Mouse (Mus musculus) hindbrain, postnatal 0 days (tissue): ENCODE measurements around the gene Susd1. TPM values are rescaled to one million over a fixed set of nuclear protein-coding genes. Genes with fewer than 3 reads are reported as not detected.

Source experiments
- ATAC-seq: fragments of 200-750 bp; cut with Nextera tagmentation; 2 replicates; pipeline ENCODE4 v1.8.0; 2017; ENCODE audit warnings: mild to moderate bottlenecking, moderate TSS enrichment, moderate library complexity
- DNase-seq: peaks from one replicate; pipeline ENCODE4 v3.0.0-alpha.2; 2015; ENCODE audit warnings: low spot score
- H3K27ac ChIP-seq: fragments of 300-500 bp; sonication (generic); 2 replicates; pipeline ENCODE4 v1.5.1; 2014; ENCODE audit warnings: mild to moderate bottlenecking
- H3K27me3 ChIP-seq: fragments of 300-500 bp; sonication (generic); 2 replicates; pipeline ENCODE4 v1.6.1; 2014; ENCODE audit warnings: low read length, mixed read lengths; ENCODE audit not compliant: insufficient read depth
- H3K36me3 ChIP-seq: fragments of 300-500 bp; sonication (generic); 2 replicates; pipeline ENCODE4 v1.6.1; 2014; ENCODE audit warnings: low read length, mixed read lengths; ENCODE audit not compliant: insufficient read depth
- H3K4me1 ChIP-seq: fragments of 300-500 bp; sonication (generic); 2 replicates; pipeline ENCODE4 v1.6.1; 2014; ENCODE audit warnings: antibody characterized with exemption, low read length, mixed read lengths; ENCODE audit not compliant: insufficient read depth
- H3K4me2 ChIP-seq: fragments of 300-500 bp; sonication (generic); 2 replicates; pipeline ENCODE4 v1.6.1; 2014; ENCODE audit warnings: low read depth, mild to moderate bottlenecking, low read length, moderate library complexity, mixed read lengths
- H3K4me3 ChIP-seq: fragments of 300-500 bp; sonication (generic); 2 replicates; pipeline ENCODE4 v1.5.1; 2014; ENCODE audit warnings: low read length
- H3K9ac ChIP-seq: fragments of 300-500 bp; sonication (generic); replicated peaks from 2 replicates; pipeline ENCODE4 v1.6.1; 2014; ENCODE audit warnings: mild to moderate bottlenecking, low read length, moderate library complexity, mixed read lengths
- H3K9me3 ChIP-seq: fragments of 300-500 bp; sonication (generic); 2 replicates; pipeline ENCODE4 v1.6.1; 2016; ENCODE audit warnings: low read length, mixed read lengths
- CTCF ChIP-seq: IDR thresholded peaks from 2 replicates; pipeline ENCODE4 v1.5.1; 2016; ENCODE audit warnings: antibody characterized with exemption, control low read depth, low read depth
- WGBS: fragments of 180-500 bp; shearing (Covaris S2); extraction: QIAGEN DNeasy Blood & Tissue Kit; methylation state at CpG from one replicate; pipeline ENCODE4 v1.1.7; 2014; 5-methylcytosine and 5-hydroxymethylcytosine counted together
- polyA plus RNA-seq: library from polyadenylated mRNA; unstranded; fragments of >200 nt; fragmentation: Nextera tagmentation; extraction: Ambion mirVana; gene quantifications from 2 replicates; pipeline ENCODE4 v1.2.1, GENCODE M21; 2015
- total RNA-seq: library from RNA; depleted of rRNA; stranded (reverse); fragments of >200 nt; gene quantifications from 2 replicates; pipeline ENCODE4 v1.2.3, GENCODE M21; 2014

Susd1 gene
- total and polyA plus RNA-seq, 2 experiments from 2014 or later: 2.7 to 10.8 TPM

DNA sequence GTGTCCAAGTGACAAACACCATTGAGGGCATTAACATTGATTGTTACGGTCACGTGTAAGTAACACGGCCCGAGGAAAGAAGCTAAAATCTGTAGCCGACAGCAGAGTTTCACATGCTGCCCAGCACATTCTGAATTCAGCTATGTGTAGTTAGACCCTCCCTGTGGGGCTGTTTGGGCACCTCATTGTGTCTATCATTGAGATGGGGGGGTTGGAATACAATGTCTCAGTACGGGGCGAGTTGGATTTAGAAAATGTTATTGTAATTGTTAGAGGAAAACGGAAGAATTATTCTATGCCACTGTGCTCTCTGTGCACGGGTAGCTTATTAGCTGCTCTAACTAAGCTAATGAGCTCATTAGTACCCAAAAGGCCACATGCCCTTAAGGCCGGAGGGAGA is 37.5 kb downstream of the Susd1 start:
- WGBS: 67% methylated on average over 10 of the region's 10 CpGs
- Histone ChIP-seq H3K4me2 (no peak overlapping the region), H3K9me3 (no peaks in the 10 kb centered on the region), H3K27ac (no peak overlapping the region), H3K9ac (no peak overlapping the region), H3K36me3 (no peaks in the 10 kb centered on the region), H3K4me1 (no peaks in the 10 kb centered on the region), H3K27me3 (no peaks in the 10 kb centered on the region), H3K4me3 (no peak overlapping the region)
- no peak for DNase-seq
- no peak for TF ChIP-seq CTCF
- ATAC-seq: no peak

GRCm38 (mm10) chr4:59399343-59399742 is 39.1 kb downstream of the Susd1 start:
- Histone ChIP-seq H3K36me3 (no peaks in the 10 kb centered on the region), H3K27me3 (no peaks in the 10 kb centered on the region), H3K9ac (no peak overlapping the region), H3K9me3 (no peaks in the 10 kb centered on the region), H3K4me1 (no peaks in the 10 kb centered on the region), H3K4me3 (no peak overlapping the region), H3K4me2 (no peak overlapping the region), H3K27ac (no peak overlapping the region)
- WGBS: 60% methylated on average over 4 of the region's 4 CpGs
- ATAC-seq (no peak), DNase-seq (no peak)
- TF ChIP-seq CTCF: no peak

DNA sequence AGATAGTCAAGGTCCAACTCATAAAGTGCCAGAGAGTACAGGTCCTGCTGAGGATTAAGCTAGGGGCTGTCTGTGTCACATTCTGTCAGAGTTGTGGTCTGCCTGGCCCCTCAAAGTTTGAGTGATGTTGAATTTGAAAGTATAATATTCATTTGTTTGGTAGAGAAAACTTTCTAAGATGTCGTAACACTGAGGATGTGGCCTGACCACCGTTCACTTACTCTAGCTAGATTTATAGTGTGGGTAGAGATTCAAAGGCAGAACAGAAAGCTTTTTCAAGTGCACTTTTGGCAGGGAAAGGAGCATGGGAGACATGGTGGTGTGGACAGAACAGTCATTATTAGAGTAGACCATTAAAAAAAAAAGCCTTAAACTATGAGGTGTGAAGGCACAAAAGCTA is 42.9 kb downstream of the Susd1 start:
- DNase-seq (no peak), ATAC-seq (no peak)
- no peaks in the 10 kb centered on the region for H3K4me1 ChIP-seq
- no peaks in the 10 kb centered on the region for H3K36me3 ChIP-seq
- H3K9ac ChIP-seq: no peak overlapping the region
- no peak overlapping the region for H3K27ac ChIP-seq
- no peak overlapping the region for H3K4me2 ChIP-seq
- 94% methylated on average over 2 of the region's 2 CpGs for WGBS
- no peak overlapping the region for H3K4me3 ChIP-seq
- no peaks in the 10 kb centered on the region for H3K9me3 ChIP-seq
- no peak for TF ChIP-seq CTCF
- H3K27me3 ChIP-seq: no peaks in the 10 kb centered on the region

- Histone ChIP-seq H3K9ac (no peak overlapping the region), H3K4me2 (no peak overlapping the region), H3K4me1 (peaks cover under 1% of the 10 kb centered on the region; the same call in 1 of the 2 replicates), H3K27me3 (no peaks in the 10 kb centered on the region), H3K4me3 (no peak overlapping the region), H3K27ac (no peak overlapping the region), H3K36me3 (no peaks in the 10 kb centered on the region), H3K9me3 (no peaks in the 10 kb centered on the region)
- no peak for DNase-seq
- no peak for TF ChIP-seq CTCF
- no peak for ATAC-seq
- 94% methylated on average over 2 of the region's 2 CpGs for WGBS
These were observed 44.3 kb downstream of the Susd1 start for GRCm38 (mm10) chr4:59394155-59394554.

DNA sequence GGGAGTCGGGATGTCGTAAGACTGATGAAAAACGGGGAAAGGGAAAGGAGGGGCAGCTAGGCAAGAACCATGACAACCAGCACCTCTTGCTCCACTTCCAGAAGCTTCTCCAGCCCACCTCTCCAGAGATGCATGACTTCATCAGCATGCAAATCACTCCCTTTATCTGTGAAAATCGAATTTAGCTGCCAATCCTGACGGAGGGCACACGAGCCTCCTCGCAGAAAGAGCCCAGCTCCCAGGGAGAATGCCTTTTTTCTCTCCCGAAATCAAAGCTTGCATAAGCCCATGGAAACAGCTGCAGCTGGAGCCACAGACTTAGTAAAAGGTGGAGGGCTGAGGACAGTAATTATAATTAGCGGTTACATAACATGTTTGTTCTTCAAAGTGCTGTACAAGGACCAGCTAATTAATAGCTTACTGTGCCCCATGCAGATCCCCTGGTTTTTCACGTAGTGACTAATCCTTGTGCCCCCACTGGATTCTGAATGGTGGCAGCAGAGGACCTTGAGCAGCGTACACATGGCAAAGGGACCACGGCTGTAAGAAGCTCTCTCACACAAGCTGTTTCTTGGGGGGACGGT is 49.9 kb downstream of the Susd1 start:
- ATAC-seq (peak; percentile 85), DNase-seq (peak; percentile 64)
- peaks cover 10% of the 10 kb centered on the region for H3K4me1 ChIP-seq
- H3K36me3 ChIP-seq: no peaks in the 10 kb centered on the region
- peak overlapping the region; percentile 28 for H3K9ac ChIP-seq
- peak overlapping the region; percentile 49 for H3K4me2 ChIP-seq
- no peaks in the 10 kb centered on the region for H3K9me3 ChIP-seq
- H3K27ac ChIP-seq: peak overlapping the region; percentile 60
- H3K4me3 ChIP-seq: peak overlapping the region; percentile 11; the same call in 1 of the 2 replicates
- H3K27me3 ChIP-seq: no peaks in the 10 kb centered on the region
- peak; percentile 46 for TF ChIP-seq CTCF
- WGBS: 12% methylated on average over 13 of the region's 13 CpGs

GRCm38 (mm10) chr4:59387387-59388210 is 50.8 kb downstream of the Susd1 start:
- DNase-seq: no peak
- Histone ChIP-seq H3K27ac (no peak overlapping the region), H3K9ac (no peak overlapping the region), H3K27me3 (no peaks in the 10 kb centered on the region), H3K4me3 (no peak overlapping the region), H3K36me3 (no peaks in the 10 kb centered on the region), H3K9me3 (no peaks in the 10 kb centered on the region), H3K4me1 (peaks cover 10% of the 10 kb centered on the region), H3K4me2 (no peak overlapping the region)
- 59% methylated on average over 13 of the region's 13 CpGs for WGBS
- ATAC-seq: no peak
- no peak for TF ChIP-seq CTCF

DNA sequence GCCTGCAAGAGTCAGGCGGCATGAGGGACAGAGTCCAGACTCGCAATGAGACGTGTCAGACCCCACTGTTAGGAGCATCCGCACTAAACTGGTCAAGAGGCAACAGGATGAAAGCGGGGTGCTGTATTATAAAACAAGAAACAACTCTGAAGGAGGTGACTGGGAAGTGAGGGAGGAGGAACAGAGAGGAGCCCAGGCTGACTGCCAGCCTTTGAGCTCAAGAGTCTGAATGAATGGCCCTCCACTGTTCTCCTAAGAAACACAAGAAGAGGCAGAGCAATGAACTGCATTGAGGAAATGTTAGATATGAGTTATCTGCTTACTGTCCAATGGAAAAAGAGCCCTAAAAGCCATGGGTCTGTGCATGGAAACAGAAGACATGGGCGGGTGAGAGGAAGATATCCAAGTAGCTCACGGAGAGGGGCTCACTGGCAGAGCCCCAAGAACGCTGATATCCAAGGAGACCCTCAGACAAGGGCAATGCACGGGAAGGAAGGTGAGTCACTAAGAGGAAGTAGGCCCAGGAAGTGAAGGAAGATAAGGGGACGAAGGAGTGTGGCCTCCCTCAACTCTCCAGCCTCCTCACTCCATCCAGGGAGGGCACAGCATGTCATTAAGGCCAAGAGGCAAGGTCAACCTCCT is 53.1 kb downstream of the Susd1 start:
- Histone ChIP-seq H3K9ac (no peak overlapping the region), H3K9me3 (no peaks in the 10 kb centered on the region), H3K4me2 (no peak overlapping the region), H3K36me3 (no peaks in the 10 kb centered on the region), H3K27me3 (no peaks in the 10 kb centered on the region), H3K4me3 (no peak overlapping the region), H3K4me1 (peaks cover 14% of the 10 kb centered on the region), H3K27ac (no peak overlapping the region)
- DNase-seq (no peak), ATAC-seq (no peak)
- TF ChIP-seq CTCF: no peak
- WGBS: 81% methylated on average over 10 of the region's 10 CpGs
